Mouse (Mus musculus): ENCODE measurements around the gene Sh2d3c.

- TF ChIP-seq MAFK (IDR thresholded peaks at IDR 0.05; ENCODE audit: insufficient read depth, low read depth, low read length): no peak
- TF ChIP-seq ZC3H11A (IDR thresholded peaks at IDR 0.05; ENCODE audit: borderline replicate concordance, low read depth, low read length): no peak
- no peak for TF ChIP-seq CHD2 (IDR thresholded peaks at IDR 0.05; ENCODE audit: low read depth, low read length)
- TF ChIP-seq HCFC1 (IDR thresholded peaks at IDR 0.05; ENCODE audit: borderline replicate concordance, insufficient read depth, low read length): no peak
Observed at GRCm38 (mm10) chr2:32729547-32729946, 8.7 kb downstream of the Sh2d3c start.

Data from ES-E14 (cell line).